Mouse (Mus musculus) 3T3-L1 (cell line): ENCODE data around the gene Mki67.

Experiments
- DNase-seq: peaks from one replicate; pipeline ENCODE4 v3.0.0-alpha.2; 2015; ENCODE audit warnings: low read depth, low spot score

Gene Mki67

DNA sequence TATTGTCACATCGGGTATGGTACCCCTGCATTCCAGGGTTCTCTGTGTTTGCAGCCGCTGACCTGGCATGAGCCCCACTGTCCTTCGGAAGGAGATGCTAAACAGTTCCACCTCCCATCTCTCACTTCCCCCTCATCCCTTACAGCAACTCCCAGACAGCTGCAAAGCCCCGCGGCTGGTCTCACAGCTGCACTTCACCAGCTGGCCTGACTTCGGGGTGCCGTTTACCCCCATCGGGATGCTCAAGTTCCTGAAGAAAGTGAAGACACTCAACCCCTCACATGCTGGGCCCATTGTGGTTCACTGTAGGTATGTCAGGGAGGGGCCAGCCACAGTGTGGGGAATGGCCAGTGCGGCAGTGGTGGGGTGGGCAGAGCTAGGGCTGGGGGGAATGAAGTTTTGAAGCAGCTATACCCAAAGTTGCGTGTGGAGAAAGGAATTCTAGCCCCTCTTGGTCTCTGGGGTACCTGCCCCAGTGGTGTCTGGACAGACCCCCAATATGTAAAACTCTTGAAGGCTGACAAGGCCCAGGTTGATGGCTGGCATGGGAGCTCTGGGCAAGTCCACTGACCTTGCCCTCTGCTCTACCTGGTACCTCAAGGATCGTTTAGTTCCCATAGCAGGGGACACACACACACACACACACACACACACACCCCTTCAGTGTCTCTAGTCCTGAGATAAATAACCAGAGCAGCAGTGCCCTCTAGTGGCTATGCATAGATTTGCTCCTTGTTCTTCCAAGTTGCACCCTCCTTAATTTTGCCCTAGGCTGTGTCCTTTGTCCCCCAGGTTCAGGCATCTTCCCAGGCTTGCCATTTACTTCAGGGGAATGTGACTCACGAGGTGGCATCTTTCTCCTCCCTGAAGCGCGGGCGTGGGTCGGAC is 47.1 kb downstream of the Mki67 start:
- peak; percentile 80 for DNase-seq

- no peak for DNase-seq
Measured at GRCm38 (mm10) chr7:135666314-135666713, 49.8 kb downstream of the Mki67 start.

DNA sequence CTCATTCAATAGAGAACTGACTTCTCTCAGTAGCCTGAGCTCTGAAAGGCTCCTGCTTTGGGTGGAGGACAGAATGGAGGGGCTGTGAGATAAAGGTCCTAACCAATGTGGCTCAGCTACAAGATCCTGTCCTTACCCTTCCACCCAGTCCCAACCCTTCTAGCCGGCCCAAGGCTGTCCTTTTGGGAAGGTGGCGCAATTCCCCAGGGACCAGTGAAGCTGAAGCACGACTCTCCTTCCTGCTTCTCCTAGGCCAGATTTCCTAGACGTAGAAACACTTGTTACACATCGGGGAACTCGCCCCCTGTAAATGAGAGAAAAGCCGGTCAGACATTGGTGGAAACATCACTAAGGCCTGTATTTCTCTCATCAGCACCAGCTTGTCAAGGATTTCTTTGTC is 52.0 kb downstream of the Mki67 start:
- no peak for DNase-seq

GRCm38 (mm10) chr7:135660314-135660713 is 55.8 kb downstream of the Mki67 start:
- DNase-seq, result no peak

GRCm38 (mm10) chr7:135659314-135659935 is 56.7 kb downstream of the Mki67 start:
- DNase-seq, result peak; percentile 93

- DNase-seq, result no peak
Measured at GRCm38 (mm10) chr7:135658150-135658549, 58.0 kb downstream of the Mki67 start.

GRCm38 (mm10) chr7:135655113-135655512 is 61.0 kb downstream of the Mki67 start:
- no peak for DNase-seq

- no peak for DNase-seq
Measured at GRCm38 (mm10) chr7:135654288-135654687, 61.9 kb downstream of the Mki67 start.

DNA sequence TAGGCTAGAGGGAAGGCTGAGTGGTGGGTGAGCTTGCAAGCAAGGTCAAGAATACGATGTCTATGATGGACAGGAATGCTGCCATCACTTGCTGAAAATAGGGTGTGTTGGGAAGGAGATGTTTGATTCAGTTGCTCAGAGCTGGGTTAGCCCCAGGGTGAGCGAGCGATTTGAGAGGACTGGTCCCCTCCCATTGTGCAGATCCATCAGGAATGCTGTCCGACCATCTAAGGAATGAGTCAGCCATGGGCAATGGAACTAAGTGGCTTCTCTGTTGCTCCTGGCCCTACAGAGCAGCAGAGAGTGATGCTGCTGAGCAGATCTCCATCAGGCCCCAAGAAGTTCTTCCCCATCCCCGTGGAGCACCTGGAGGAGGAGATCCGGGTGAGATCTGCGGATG is 62.6 kb downstream of the Mki67 start:
- DNase-seq, result peak; percentile 65

- no peak for DNase-seq
Measured at GRCm38 (mm10) chr7:135652781-135653180, 63.4 kb downstream of the Mki67 start.

DNA sequence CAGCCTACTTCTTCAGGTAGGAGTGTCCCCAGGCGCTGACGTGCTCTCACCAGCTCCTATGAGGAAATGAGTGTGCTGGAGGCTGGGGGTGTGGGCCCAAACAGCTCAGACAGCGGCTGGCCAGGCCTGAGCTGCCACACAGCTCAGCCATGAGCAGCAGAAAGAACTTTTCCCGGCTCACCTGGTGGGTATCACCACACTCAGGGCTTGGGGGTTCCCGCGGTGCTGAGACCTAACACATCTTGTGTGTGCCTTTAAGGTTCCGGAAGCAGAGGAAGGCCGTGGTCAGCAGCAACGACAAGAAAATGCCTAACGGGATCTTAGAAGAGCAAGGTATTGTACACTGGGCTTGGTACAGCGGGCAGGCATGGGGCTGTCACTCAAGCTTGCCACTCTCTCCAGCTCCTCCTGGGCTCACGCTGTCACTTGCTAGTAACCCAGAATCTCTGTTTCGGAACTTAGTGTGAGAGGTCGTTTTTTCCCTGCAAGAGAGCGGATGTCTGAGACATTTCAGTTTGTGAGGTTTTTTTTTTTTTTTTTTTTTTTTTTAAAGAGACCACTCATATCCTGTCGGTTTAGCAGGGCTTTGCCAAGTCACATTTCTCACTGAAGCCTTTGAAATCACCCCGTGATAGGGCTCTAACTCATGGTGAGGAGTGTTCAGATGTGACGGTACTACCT is 64.2 kb downstream of the Mki67 start:
- DNase-seq, result peak; percentile 67

GRCm38 (mm10) chr7:135650061-135650460 is 66.1 kb downstream of the Mki67 start:
- no peak for DNase-seq

- DNase-seq, result no peak
Measured at GRCm38 (mm10) chr7:135649306-135649705, 66.9 kb downstream of the Mki67 start.

DNA sequence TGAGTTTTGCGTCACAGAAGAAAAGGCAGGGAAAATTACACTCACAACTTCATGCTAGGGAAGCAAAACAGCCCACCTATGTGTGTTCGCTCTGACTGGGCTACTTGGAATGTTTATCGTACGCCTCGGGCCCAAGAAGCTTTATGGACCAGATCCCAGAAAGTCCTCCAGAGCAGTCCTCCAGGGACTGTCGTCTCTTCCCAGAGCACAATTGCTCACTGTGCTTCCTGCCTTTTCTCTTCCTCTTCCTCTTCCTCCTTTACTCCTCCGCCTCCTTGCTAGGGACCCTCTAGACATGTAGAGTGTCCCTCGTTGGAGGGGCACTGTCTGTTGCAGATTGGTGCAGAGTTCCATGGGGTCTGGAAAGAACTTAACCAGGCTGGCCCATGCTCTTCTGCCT is 67.3 kb downstream of the Mki67 start:
- DNase-seq, result no peak

DNA sequence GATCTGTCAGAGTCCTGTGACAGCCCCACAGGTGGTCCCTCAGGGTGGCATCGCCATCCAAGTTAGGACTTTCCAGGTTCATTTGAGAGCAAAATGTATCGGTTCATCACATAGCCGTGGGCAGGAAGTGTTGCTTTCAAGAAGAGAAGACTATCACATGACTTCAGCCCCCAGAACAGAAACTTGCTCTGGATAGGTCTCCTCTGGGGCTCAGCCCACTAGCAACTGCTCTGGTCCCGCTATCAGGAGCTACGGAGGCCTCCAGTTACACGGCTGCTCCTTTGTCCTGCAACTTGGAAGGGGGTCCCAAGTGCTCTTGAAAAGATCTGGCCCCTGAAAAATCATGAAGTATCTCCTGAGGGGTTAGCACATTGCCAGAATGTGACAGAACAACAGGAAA is 69.2 kb downstream of the Mki67 start:
- no peak for DNase-seq

GRCm38 (mm10) chr7:135644452-135644851 is 71.7 kb downstream of the Mki67 start:
- no peak for DNase-seq

DNA sequence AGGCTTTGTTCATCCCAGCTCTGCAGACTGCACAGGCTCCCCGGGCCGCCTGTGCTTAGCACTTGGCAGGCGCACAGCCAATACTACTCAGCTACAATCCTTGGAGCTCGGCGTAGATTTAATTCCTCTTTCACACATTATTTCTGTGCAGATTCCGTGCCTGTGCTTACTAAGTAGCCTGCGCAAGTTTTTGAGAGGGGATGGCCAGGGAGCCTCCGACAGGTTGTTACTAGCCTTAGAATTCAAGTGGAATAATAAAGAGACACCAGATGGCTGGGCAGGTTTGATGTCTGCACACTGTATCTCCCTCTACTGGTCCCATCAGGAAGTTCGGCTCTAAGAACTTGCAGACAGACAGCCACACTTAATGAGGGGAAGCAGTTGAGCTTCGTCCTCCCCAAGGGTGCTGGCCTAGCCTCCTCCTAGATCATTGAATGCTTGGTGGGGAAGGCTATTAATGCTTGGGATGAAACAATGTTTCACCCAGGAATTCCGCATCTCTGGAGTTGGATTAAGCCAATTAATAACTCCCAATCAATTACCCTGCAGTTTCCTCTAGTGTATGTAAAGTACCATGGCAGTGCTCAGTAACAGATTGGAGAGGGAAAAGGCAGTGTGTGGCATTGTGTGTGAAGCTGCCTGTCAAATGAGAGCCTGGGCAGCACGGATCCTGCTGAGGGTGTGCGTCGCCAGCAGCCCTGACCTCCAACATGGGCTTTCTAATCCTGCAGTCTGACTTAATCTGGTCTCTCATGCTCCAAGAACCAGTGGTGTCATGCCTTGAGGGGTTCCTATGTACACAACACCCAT is 74.3 kb downstream of the Mki67 start:
- peak; percentile 64 for DNase-seq
